Mouse (Mus musculus): ENCODE data around the gene Rftn1. TPM values are rescaled to one million over a fixed set of nuclear protein-coding genes. Genes with fewer than 3 reads are reported as not detected.

The Rftn1 gene
- polyA plus RNA-seq, 1 experiment: 8.9 TPM

GRCm38 (mm10) chr17:50006721-50007351, 183.6 kb downstream of the Rftn1 start:
- Histone ChIP-seq H3K4me3 (ENCODE audit: insufficient read depth, low read length) (no peak overlapping the region), H3K27ac (ENCODE audit: insufficient read depth, low read length) (peak overlapping the region; percentile 77; the same call in 1 of the 2 replicates), H3K4me1 (ENCODE audit: control insufficient read depth, insufficient read depth, low read length) (peaks cover 1% of the 10 kb centered on the region; the same call in 1 of the 2 replicates)
- TF ChIP-seq CTCF (IDR thresholded peaks at IDR 0.05; ENCODE audit: extremely low read depth, insufficient read depth, low read length): no peak
- TF ChIP-seq POLR2A (IDR thresholded peaks at IDR 0.05; ENCODE audit: extremely low read depth, insufficient read depth, low read length): no peak

- Histone ChIP-seq H3K4me1 (ENCODE audit: control insufficient read depth, insufficient read depth, low read length) (peaks cover 1% of the 10 kb centered on the region; the same call in 1 of the 2 replicates), H3K27ac (ENCODE audit: insufficient read depth, low read length) (no peak overlapping the region), H3K4me3 (ENCODE audit: insufficient read depth, low read length) (no peak overlapping the region)
- TF ChIP-seq CTCF (IDR thresholded peaks at IDR 0.05; ENCODE audit: extremely low read depth, insufficient read depth, low read length) (no peak), POLR2A (IDR thresholded peaks at IDR 0.05; ENCODE audit: extremely low read depth, insufficient read depth, low read length) (no peak)
Observed at GRCm38 (mm10) chr17:50006338-50006720, 184.1 kb downstream of the Rftn1 start.

- no peak for TF ChIP-seq POLR2A (IDR thresholded peaks at IDR 0.05; ENCODE audit: extremely low read depth, insufficient read depth, low read length)
- TF ChIP-seq CTCF (IDR thresholded peaks at IDR 0.05; ENCODE audit: extremely low read depth, insufficient read depth, low read length): no peak
- Histone ChIP-seq H3K4me1 (ENCODE audit: control insufficient read depth, insufficient read depth, low read length) (peaks cover 1% of the 10 kb centered on the region; the same call in 1 of the 2 replicates), H3K4me3 (ENCODE audit: insufficient read depth, low read length) (no peak overlapping the region), H3K27ac (ENCODE audit: insufficient read depth, low read length) (no peak overlapping the region)
Observed at GRCm38 (mm10) chr17:50003156-50003555, 187.3 kb downstream of the Rftn1 start.

- Histone ChIP-seq H3K4me1 (ENCODE audit: control insufficient read depth, insufficient read depth, low read length) (peaks cover 1% of the 10 kb centered on the region; the same call in 1 of the 2 replicates), H3K27ac (ENCODE audit: insufficient read depth, low read length) (no peak overlapping the region), H3K4me3 (ENCODE audit: insufficient read depth, low read length) (no peak overlapping the region)
- no peak for TF ChIP-seq POLR2A (IDR thresholded peaks at IDR 0.05; ENCODE audit: extremely low read depth, insufficient read depth, low read length)
- TF ChIP-seq CTCF (IDR thresholded peaks at IDR 0.05; ENCODE audit: extremely low read depth, insufficient read depth, low read length): no peak
Observed at GRCm38 (mm10) chr17:50002171-50002570, 188.3 kb downstream of the Rftn1 start.

GRCm38 (mm10) chr17:50001754-50002153, 188.7 kb downstream of the Rftn1 start:
- no peak overlapping the region for H3K27ac ChIP-seq (ENCODE audit: insufficient read depth, low read length)
- H3K4me3 ChIP-seq (ENCODE audit: insufficient read depth, low read length): no peak overlapping the region
- H3K4me1 ChIP-seq (ENCODE audit: control insufficient read depth, insufficient read depth, low read length): no peaks in the 10 kb centered on the region
- TF ChIP-seq CTCF (IDR thresholded peaks at IDR 0.05; ENCODE audit: extremely low read depth, insufficient read depth, low read length) (no peak), POLR2A (IDR thresholded peaks at IDR 0.05; ENCODE audit: extremely low read depth, insufficient read depth, low read length) (no peak)

GRCm38 (mm10) chr17:50000580-50000979, 189.9 kb downstream of the Rftn1 start:
- Histone ChIP-seq H3K4me3 (ENCODE audit: insufficient read depth, low read length) (no peak overlapping the region), H3K27ac (ENCODE audit: insufficient read depth, low read length) (no peak overlapping the region)
- TF ChIP-seq POLR2A (IDR thresholded peaks at IDR 0.05; ENCODE audit: extremely low read depth, insufficient read depth, low read length) (no peak), CTCF (IDR thresholded peaks at IDR 0.05; ENCODE audit: extremely low read depth, insufficient read depth, low read length) (no peak)

GRCm38 (mm10) chr17:49996626-49997152, 193.8 kb downstream of the Rftn1 start:
- no peak overlapping the region for H3K4me3 ChIP-seq (ENCODE audit: insufficient read depth, low read length)
- TF ChIP-seq POLR2A (IDR thresholded peaks at IDR 0.05; ENCODE audit: extremely low read depth, insufficient read depth, low read length) (no peak), CTCF (IDR thresholded peaks at IDR 0.05; ENCODE audit: extremely low read depth, insufficient read depth, low read length) (no peak)
- no peak overlapping the region for H3K27ac ChIP-seq (ENCODE audit: insufficient read depth, low read length)
- no peaks in the 10 kb centered on the region for H3K4me1 ChIP-seq (ENCODE audit: control insufficient read depth, insufficient read depth, low read length)

More at GRCm38 (mm10) chr17:50000580-50000979, 189.9 kb downstream of the Rftn1 start:
- H3K4me1 ChIP-seq (ENCODE audit: control insufficient read depth, insufficient read depth, low read length): no peaks in the 10 kb centered on the region

GRCm38 (mm10) chr17:49996097-49996496, 194.4 kb downstream of the Rftn1 start:
- no peak overlapping the region for H3K4me3 ChIP-seq (ENCODE audit: insufficient read depth, low read length)
- no peaks in the 10 kb centered on the region for H3K4me1 ChIP-seq (ENCODE audit: control insufficient read depth, insufficient read depth, low read length)
- TF ChIP-seq CTCF (IDR thresholded peaks at IDR 0.05; ENCODE audit: extremely low read depth, insufficient read depth, low read length) (no peak), POLR2A (IDR thresholded peaks at IDR 0.05; ENCODE audit: extremely low read depth, insufficient read depth, low read length) (no peak)
- H3K27ac ChIP-seq (ENCODE audit: insufficient read depth, low read length): peak overlapping the region; percentile 75; the same call in 1 of the 2 replicates

- Histone ChIP-seq H3K27ac (ENCODE audit: insufficient read depth, low read length) (no peak overlapping the region), H3K4me3 (ENCODE audit: insufficient read depth, low read length) (no peak overlapping the region), H3K4me1 (ENCODE audit: control insufficient read depth, insufficient read depth, low read length) (no peaks in the 10 kb centered on the region)
- TF ChIP-seq POLR2A (IDR thresholded peaks at IDR 0.05; ENCODE audit: extremely low read depth, insufficient read depth, low read length) (no peak), CTCF (IDR thresholded peaks at IDR 0.05; ENCODE audit: extremely low read depth, insufficient read depth, low read length) (no peak)
Observed at GRCm38 (mm10) chr17:49995226-49995625, 195.2 kb downstream of the Rftn1 start.

- H3K27ac ChIP-seq (ENCODE audit: insufficient read depth, low read length): no peak overlapping the region
- no peaks in the 10 kb centered on the region for H3K4me1 ChIP-seq (ENCODE audit: control insufficient read depth, insufficient read depth, low read length)
- no peak overlapping the region for H3K4me3 ChIP-seq (ENCODE audit: insufficient read depth, low read length)
- TF ChIP-seq CTCF (IDR thresholded peaks at IDR 0.05; ENCODE audit: extremely low read depth, insufficient read depth, low read length) (no peak), POLR2A (IDR thresholded peaks at IDR 0.05; ENCODE audit: extremely low read depth, insufficient read depth, low read length) (no peak)
Observed at GRCm38 (mm10) chr17:49993631-49994030, 196.8 kb downstream of the Rftn1 start.
